Mouse (Mus musculus): ENCODE data around the gene Rasal2. TPM values are rescaled to one million over a fixed set of nuclear protein-coding genes. Genes with fewer than 3 reads are reported as not detected.

The Rasal2 gene
- polyA plus RNA-seq, 1 experiment from 2014 or later, result 9.5 TPM

DNA sequence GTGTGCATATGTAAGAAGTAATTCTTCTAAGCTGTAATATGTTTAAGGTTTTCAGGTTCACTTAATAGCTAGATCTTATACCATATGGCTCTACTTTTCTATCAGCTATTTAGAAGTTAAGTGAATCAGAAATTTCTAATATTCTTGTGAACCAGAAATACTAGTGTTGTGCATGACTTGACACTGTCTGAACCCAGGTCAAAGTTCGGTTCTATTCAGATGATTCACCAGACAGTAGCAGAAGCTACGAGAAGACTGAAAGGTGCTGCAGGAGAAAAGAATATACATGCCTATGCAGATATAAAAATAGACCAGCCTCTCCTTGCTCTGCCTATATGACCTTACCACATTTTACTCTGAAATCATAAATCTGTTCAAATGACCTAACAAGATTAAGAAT is 182.0 kb downstream of the Rasal2 start:
- ATAC-seq (ENCODE audit: borderline replicate concordance, extremely low read depth, low FRiP score, low TSS enrichment), result no peak
- H3K27ac ChIP-seq, result no peak overlapping the region
- H3K4me2 ChIP-seq, result no peak overlapping the region
- no peaks in the 10 kb centered on the region for H3K27me3 ChIP-seq
- no peaks in the 10 kb centered on the region for H3K36me3 ChIP-seq
- no peak overlapping the region for H3K4me3 ChIP-seq
- H3K4me1 ChIP-seq, result no peaks in the 10 kb centered on the region
- no peak overlapping the region for H3K9ac ChIP-seq
- 76% methylated on average over 2 of the region's 2 CpGs for WGBS
- no peaks in the 10 kb centered on the region for H3K9me3 ChIP-seq

DNA sequence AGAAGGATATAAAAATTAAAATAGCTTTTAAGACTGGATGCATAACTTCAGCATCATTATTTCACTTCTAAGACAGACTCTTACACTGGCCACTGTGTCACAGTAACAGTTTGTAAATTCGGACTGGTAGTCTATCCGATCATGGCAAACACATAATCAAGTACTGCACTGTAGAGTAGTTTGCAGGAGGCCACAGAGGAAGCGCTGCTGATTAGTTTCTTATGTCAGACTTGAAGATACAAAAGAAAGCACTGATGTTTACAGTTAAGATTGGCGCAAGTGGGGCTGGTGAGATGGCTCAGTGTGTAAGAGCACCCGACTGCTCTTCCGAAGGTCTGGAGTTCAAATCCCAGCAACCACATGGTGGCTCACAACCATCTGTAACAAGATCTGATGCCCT is 187.4 kb downstream of the Rasal2 start:
- Histone ChIP-seq H3K9ac (no peak overlapping the region), H3K27ac (no peak overlapping the region), H3K9me3 (no peaks in the 10 kb centered on the region), H3K27me3 (no peaks in the 10 kb centered on the region), H3K4me1 (no peaks in the 10 kb centered on the region), H3K36me3 (no peaks in the 10 kb centered on the region), H3K4me3 (no peak overlapping the region), H3K4me2 (no peak overlapping the region)
- 72% methylated on average over 6 of the region's 6 CpGs for WGBS
- no peak for ATAC-seq (ENCODE audit: borderline replicate concordance, extremely low read depth, low FRiP score, low TSS enrichment)

DNA sequence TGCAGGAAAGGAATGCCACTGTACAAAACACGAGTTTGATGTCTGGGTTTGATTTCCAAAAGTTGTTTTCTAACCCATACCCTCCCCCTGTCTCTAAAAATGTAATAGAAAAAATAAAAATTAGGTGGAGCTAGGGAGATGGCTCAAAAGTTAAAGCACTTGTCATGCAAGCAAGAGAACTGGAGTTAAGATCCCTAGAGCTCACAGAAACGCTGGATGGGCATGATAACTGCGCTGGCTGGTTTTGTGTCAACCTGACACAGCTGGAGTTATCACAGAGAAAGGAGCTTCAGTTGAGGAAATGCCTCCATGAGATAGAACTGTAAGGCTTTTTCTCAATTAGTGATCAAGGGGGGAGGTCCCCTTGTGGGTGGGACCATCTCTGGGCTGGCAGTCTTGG is 191.5 kb downstream of the Rasal2 start:
- Histone ChIP-seq H3K4me2 (no peak overlapping the region), H3K36me3 (no peaks in the 10 kb centered on the region), H3K4me1 (no peaks in the 10 kb centered on the region), H3K9me3 (no peaks in the 10 kb centered on the region), H3K27me3 (no peaks in the 10 kb centered on the region), H3K4me3 (no peak overlapping the region), H3K9ac (no peak overlapping the region), H3K27ac (no peak overlapping the region)
- ATAC-seq (ENCODE audit: borderline replicate concordance, extremely low read depth, low FRiP score, low TSS enrichment), result no peak
- 74% methylated on average over 3 of the region's 3 CpGs for WGBS

DNA sequence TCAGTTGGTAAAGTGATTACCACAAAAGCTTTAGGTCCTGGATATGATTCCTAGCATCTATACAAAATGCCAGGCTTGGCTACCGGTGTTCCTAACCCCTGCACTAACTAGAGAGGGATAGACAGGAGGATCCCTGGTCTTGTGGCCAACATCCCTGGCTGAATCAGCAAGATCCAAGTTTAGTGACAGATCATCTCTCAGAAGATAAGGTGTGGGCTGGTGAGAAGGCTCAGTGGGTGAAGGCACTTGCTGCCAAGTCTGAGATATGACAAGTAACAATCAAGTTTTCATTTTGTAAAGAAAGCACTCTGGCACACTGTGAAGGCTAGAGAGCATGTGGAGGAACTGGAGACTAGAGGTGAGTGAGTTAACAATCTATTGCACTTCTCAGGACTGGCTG is 191.9 kb downstream of the Rasal2 start:
- Histone ChIP-seq H3K4me2 (no peak overlapping the region), H3K4me1 (no peaks in the 10 kb centered on the region), H3K27ac (no peak overlapping the region), H3K9ac (no peak overlapping the region), H3K4me3 (no peak overlapping the region), H3K36me3 (no peaks in the 10 kb centered on the region), H3K9me3 (no peaks in the 10 kb centered on the region), H3K27me3 (no peaks in the 10 kb centered on the region)
- ATAC-seq (ENCODE audit: borderline replicate concordance, extremely low read depth, low FRiP score, low TSS enrichment), result no peak
- WGBS, result 91% methylated on average over 1 of the region's 1 CpGs

DNA sequence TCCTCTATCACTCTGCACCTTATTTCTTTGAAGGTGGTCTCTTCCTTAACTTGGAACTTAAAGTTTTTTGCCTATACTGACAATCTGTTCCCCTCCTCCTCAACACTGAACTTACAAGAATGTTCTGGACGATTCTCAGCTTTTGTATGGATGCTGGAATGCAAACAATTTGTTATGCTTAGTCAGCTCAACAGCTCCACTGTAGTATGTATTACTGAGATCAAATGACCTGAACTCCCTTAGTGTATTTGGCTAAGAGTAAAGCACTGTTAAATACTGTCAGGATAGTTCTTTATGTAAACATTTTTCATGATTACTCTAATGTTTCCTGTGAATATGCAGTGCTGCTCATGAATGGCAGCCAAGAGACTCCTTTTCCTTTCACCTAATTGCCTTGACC is 203.6 kb downstream of the Rasal2 start:
- 3% methylated on average over 1 of the region's 1 CpGs for WGBS
- H3K9ac ChIP-seq, result no peak overlapping the region
- peak; percentile 57; the same call in 1 of the 2 replicates for ATAC-seq (ENCODE audit: borderline replicate concordance, extremely low read depth, low FRiP score, low TSS enrichment)
- H3K9me3 ChIP-seq, result no peaks in the 10 kb centered on the region
- H3K4me2 ChIP-seq, result no peak overlapping the region
- H3K4me1 ChIP-seq, result peaks cover 12% of the 10 kb centered on the region
- no peak overlapping the region for H3K27ac ChIP-seq
- no peaks in the 10 kb centered on the region for H3K27me3 ChIP-seq
- H3K4me3 ChIP-seq, result no peak overlapping the region
- H3K36me3 ChIP-seq, result no peaks in the 10 kb centered on the region

DNA sequence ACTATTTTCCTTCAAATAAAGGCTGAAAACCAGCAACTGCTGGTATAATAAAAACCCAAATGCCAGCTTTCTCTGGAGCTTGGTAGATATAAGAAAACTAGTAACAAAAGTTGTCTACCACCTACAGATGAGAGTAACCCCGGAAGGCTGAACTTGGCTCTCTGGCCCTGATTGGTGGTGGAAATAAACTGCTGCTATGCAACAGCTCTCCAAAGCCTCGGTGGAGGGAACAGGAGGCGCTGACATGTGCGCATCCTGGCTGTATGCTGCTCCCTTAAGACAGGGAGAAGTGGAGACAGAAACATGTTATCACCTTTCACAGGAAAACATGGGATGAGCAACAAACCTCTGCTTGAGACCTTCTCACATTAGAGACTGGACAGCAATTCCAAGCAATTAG is 206.7 kb downstream of the Rasal2 start:
- H3K36me3 ChIP-seq, result no peaks in the 10 kb centered on the region
- H3K4me3 ChIP-seq, result no peak overlapping the region
- H3K4me1 ChIP-seq, result peaks cover 12% of the 10 kb centered on the region
- no peak overlapping the region for H3K27ac ChIP-seq
- no peak overlapping the region for H3K9ac ChIP-seq
- no peak overlapping the region for H3K4me2 ChIP-seq
- no peaks in the 10 kb centered on the region for H3K9me3 ChIP-seq
- WGBS, result 60% methylated on average over 4 of the region's 4 CpGs
- ATAC-seq (ENCODE audit: borderline replicate concordance, extremely low read depth, low FRiP score, low TSS enrichment), result no peak
- H3K27me3 ChIP-seq, result no peaks in the 10 kb centered on the region

DNA sequence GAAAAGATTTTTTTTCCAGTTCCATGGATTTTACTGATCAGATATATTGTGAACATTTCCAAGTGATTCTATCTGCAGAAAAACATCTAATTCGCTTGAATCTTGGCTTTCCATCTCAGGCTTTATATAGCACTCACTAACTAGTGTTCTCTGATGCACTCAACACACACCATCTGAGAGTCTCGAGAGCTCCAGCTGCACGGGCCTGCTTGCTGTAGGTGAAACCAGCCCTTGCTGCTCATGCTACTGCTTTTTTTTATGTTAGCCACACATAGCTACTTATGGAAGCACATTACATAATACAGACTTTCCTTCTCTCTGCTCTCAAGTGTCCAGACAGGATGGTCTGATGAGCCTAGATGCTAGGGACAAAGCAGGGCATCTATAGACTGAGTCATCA is 229.4 kb downstream of the Rasal2 start:
- Histone ChIP-seq H3K27me3 (no peaks in the 10 kb centered on the region), H3K4me1 (peaks cover 17% of the 10 kb centered on the region; the same call in 1 of the 2 replicates), H3K36me3 (no peaks in the 10 kb centered on the region), H3K4me3 (no peak overlapping the region), H3K4me2 (no peak overlapping the region), H3K9me3 (no peaks in the 10 kb centered on the region), H3K9ac (no peak overlapping the region), H3K27ac (no peak overlapping the region)
- WGBS, result 45% methylated on average over 3 of the region's 3 CpGs
- ATAC-seq (ENCODE audit: borderline replicate concordance, extremely low read depth, low FRiP score, low TSS enrichment), result no peak

DNA sequence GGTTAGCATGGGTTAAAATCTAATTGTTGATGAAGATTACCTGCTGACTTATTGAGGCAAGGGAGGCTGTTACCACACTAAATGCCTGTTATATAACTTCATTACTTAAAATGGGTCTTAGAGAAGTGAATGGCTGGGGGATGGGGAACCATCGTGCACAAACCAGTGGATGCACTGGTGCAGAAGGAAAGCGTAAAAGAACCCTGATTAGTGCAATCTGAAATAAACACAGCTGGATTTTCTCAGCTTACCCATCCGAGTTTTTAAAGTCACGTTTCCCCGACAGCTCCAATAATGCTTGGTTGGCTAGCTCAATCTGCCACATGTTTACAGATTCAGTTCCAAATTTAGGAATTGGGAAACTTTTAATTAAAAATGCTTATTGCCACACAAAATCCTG is 230.0 kb downstream of the Rasal2 start:
- Histone ChIP-seq H3K27me3 (no peaks in the 10 kb centered on the region), H3K9ac (no peak overlapping the region), H3K27ac (no peak overlapping the region), H3K4me1 (peaks cover 18% of the 10 kb centered on the region), H3K4me2 (no peak overlapping the region), H3K9me3 (no peaks in the 10 kb centered on the region), H3K4me3 (no peak overlapping the region), H3K36me3 (no peaks in the 10 kb centered on the region)
- 43% methylated on average over 5 of the region's 5 CpGs for WGBS
- peak; percentile 14; the same call in 1 of the 2 replicates for ATAC-seq (ENCODE audit: borderline replicate concordance, extremely low read depth, low FRiP score, low TSS enrichment)

DNA sequence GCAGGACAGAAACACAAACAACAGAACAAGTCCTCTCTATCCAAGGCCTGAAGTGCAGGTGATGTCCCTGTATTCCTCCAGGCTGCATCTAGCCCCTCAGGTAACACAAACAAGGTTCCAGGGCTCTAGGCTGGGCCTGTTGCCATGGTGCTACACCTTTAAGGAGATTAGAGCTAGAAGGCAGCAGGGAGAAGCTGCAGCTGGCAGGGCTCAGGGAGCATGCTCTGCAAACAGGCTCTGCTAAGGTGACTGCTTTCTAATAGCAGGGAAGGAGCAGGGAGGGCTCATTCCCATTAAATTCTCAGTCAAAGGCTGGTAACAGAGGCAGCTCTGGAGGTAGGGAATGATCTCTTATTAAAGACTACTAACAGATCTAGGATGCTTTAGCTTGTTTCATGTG is 231.3 kb downstream of the Rasal2 start:
- H3K4me3 ChIP-seq, result no peak overlapping the region
- ATAC-seq (ENCODE audit: borderline replicate concordance, extremely low read depth, low FRiP score, low TSS enrichment), result no peak
- no peaks in the 10 kb centered on the region for H3K9me3 ChIP-seq
- H3K4me2 ChIP-seq, result no peak overlapping the region
- no peak overlapping the region for H3K27ac ChIP-seq
- H3K9ac ChIP-seq, result no peak overlapping the region
- H3K4me1 ChIP-seq, result peaks cover 22% of the 10 kb centered on the region
- H3K36me3 ChIP-seq, result no peaks in the 10 kb centered on the region
- H3K27me3 ChIP-seq, result no peaks in the 10 kb centered on the region

DNA sequence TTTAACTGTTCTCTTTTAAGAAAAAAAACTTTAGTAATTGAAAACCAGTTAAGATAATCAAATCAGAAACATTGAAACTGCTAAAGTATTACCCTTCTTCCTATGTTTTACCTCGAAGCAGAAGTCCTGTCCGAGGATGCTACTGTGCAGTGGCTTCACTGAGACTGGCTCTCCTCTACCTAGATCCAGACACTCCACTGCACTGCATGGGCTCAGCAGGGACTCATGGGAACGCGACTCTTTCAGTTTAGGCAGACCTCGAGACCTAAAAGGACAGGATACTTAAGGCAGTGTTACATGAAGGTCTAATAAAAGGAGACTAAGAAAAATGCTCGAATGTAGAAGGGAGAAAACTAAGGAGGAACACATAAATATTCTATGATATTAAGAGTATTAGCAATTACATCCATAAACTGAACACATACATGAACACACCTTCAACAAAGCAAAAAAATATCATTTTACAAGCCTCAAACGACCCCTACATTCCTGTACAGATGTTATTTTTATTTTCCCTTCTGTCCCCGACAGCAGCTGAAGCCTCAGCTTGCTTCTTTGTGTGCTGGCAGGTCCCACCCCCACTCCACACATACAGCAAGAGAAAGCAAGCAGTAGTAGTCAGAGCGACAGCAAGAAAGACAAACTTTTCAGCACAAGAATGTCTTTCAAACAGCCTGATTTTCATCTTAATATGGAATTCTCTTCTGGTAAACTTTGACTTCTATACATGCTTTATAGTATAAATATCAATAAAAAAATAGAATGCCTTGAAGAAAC is 233.2 kb downstream of the Rasal2 start:
- no peak for ATAC-seq (ENCODE audit: borderline replicate concordance, extremely low read depth, low FRiP score, low TSS enrichment)
- Histone ChIP-seq H3K9ac (no peak overlapping the region), H3K4me2 (no peak overlapping the region), H3K4me3 (no peak overlapping the region), H3K27ac (no peak overlapping the region), H3K9me3 (no peaks in the 10 kb centered on the region), H3K27me3 (no peaks in the 10 kb centered on the region), H3K4me1 (peaks cover 22% of the 10 kb centered on the region), H3K36me3 (no peaks in the 10 kb centered on the region)
- 40% methylated on average over 9 of the region's 9 CpGs for WGBS

DNA sequence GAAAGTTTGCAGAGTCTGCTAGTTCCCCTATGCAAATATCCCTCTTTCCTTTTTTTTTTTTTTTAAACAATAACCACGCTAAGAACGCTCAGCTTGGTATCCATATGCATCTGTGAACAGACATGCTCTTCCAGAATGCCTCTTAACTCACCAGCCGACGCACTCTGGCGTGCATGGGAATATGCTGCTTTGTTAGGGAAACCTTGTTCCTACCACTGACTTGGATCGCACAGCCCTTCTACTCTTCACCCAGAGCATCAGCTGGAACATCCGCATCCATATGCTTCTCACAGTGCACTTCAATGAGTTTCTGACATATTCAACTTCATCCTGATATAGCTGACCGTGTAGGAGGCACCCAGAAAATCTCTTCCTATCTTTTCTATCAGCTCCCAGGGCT is 243.1 kb downstream of the Rasal2 start:
- H3K9ac ChIP-seq, result no peak overlapping the region
- no peak for ATAC-seq (ENCODE audit: borderline replicate concordance, extremely low read depth, low FRiP score, low TSS enrichment)
- H3K27ac ChIP-seq, result no peak overlapping the region
- no peak overlapping the region for H3K4me2 ChIP-seq
- H3K4me1 ChIP-seq, result no peaks in the 10 kb centered on the region
- no peaks in the 10 kb centered on the region for H3K36me3 ChIP-seq
- no peaks in the 10 kb centered on the region for H3K9me3 ChIP-seq
- 80% methylated on average over 8 of the region's 8 CpGs for WGBS
- no peaks in the 10 kb centered on the region for H3K27me3 ChIP-seq
- H3K4me3 ChIP-seq, result no peak overlapping the region

DNA sequence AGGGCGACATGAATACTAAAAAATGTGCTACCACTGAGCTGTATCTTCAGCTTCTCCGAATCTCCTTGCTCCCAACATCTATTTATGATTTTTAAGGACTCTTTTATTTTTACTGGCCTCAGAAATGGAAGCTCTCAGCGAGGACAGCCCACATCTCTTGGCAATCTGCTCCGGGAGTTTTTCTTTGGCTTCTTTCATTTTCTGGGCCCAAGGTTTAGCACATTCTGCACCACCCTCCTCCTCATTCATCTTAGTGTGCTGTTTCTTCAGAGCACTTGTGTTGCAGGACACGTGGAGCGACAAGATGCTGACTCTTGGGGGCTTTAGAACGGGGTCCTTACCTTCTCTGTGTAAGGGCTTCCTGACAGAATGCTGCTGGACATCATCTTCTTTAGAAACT is 243.5 kb downstream of the Rasal2 start:
- H3K9ac ChIP-seq, result no peak overlapping the region
- no peak overlapping the region for H3K4me2 ChIP-seq
- H3K27me3 ChIP-seq, result no peaks in the 10 kb centered on the region
- H3K9me3 ChIP-seq, result no peaks in the 10 kb centered on the region
- no peak for ATAC-seq (ENCODE audit: borderline replicate concordance, extremely low read depth, low FRiP score, low TSS enrichment)
- H3K4me1 ChIP-seq, result no peaks in the 10 kb centered on the region
- H3K27ac ChIP-seq, result no peak overlapping the region
- no peaks in the 10 kb centered on the region for H3K36me3 ChIP-seq
- WGBS, result 83% methylated on average over 7 of the region's 7 CpGs
- H3K4me3 ChIP-seq, result no peak overlapping the region

DNA sequence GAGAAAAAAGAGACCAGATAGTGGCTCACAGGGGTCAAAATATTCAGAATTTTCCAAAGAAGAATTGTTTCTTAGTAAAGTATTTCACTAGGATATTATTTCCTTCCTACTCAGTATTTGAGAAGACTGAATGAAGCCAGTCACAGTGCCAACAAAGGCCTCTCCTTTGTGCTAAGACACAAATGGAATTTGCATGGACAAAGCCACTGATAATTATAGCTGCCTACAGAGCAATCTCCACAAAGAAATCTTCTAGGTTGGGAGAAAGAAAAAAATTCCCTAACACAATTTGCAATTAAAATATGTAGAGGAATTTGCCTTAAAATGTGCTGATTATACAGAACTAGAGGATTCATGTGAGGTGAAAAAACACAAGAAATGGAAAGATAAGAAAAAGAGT is 258.6 kb downstream of the Rasal2 start:
- H3K4me1 ChIP-seq, result no peaks in the 10 kb centered on the region
- H3K9me3 ChIP-seq, result no peaks in the 10 kb centered on the region
- no peak for ATAC-seq (ENCODE audit: borderline replicate concordance, extremely low read depth, low FRiP score, low TSS enrichment)

More for the DNA sequence above, 258.6 kb downstream of the Rasal2 start:
- Histone ChIP-seq H3K27me3 (no peaks in the 10 kb centered on the region), H3K9ac (no peak overlapping the region), H3K36me3 (peaks cover 3% of the 10 kb centered on the region; the same call in 1 of the 2 replicates), H3K4me3 (no peak overlapping the region), H3K4me2 (no peak overlapping the region), H3K27ac (no peak overlapping the region)
